Mouse (Mus musculus) embryonic facial prominence, embryonic 15.5 days (tissue): ENCODE measurements around the gene Wdr63. TPM values are rescaled to one million over a fixed set of nuclear protein-coding genes. Genes with fewer than 3 reads are reported as not detected.

Source experiments
- ATAC-seq: fragments of 200-750 bp; cut with Nextera tagmentation; 2 replicates; pipeline ENCODE4 v1.8.0; 2017; ENCODE audit warnings: low read depth, moderate TSS enrichment; ENCODE audit not compliant: insufficient number of reproducible peaks, low FRiP score, low TSS enrichment
- H3K27ac ChIP-seq: fragments of 300-500 bp; sonication (generic); replicated peaks from 2 replicates; pipeline ENCODE4 v1.5.1; 2015; ENCODE audit warnings: mild to moderate bottlenecking, inconsistent platforms
- H3K27me3 ChIP-seq: fragments of 300-500 bp; sonication (generic); 2 replicates; pipeline ENCODE4 v1.6.1; 2015; ENCODE audit warnings: inconsistent platforms
- H3K36me3 ChIP-seq: fragments of 300-500 bp; sonication (generic); 2 replicates; pipeline ENCODE4 v1.6.1; 2015; ENCODE audit warnings: mild to moderate bottlenecking, inconsistent platforms
- H3K4me1 ChIP-seq: fragments of 300-500 bp; sonication (generic); 2 replicates; pipeline ENCODE4 v1.6.1; 2015; ENCODE audit warnings: inconsistent platforms
- H3K4me2 ChIP-seq: fragments of 300-500 bp; sonication (generic); replicated peaks from 2 replicates; pipeline ENCODE4 v1.6.1; 2015; ENCODE audit warnings: mild to moderate bottlenecking, inconsistent platforms
- H3K4me3 ChIP-seq: fragments of 300-500 bp; sonication (generic); replicated peaks from 2 replicates; pipeline ENCODE4 v1.5.1; 2015; ENCODE audit warnings: mild to moderate bottlenecking, inconsistent platforms
- H3K9ac ChIP-seq: fragments of 300-500 bp; sonication (generic); 2 replicates; pipeline ENCODE4 v1.6.1; 2015; ENCODE audit warnings: inconsistent platforms
- H3K9me3 ChIP-seq: fragments of 300-500 bp; sonication (generic); replicated peaks from 2 replicates; pipeline ENCODE4 v1.6.1; 2016; ENCODE audit warnings: inconsistent platforms
- WGBS: fragments of 180-500 bp; shearing (Covaris S2); methylation state at CpG from one replicate; pipeline ENCODE4 v1.1.7; 2015; 5-methylcytosine and 5-hydroxymethylcytosine counted together
- polyA plus RNA-seq: library from polyadenylated mRNA; unstranded; fragments of >200 nt; fragmentation: Nextera tagmentation; extraction: Ambion mirVana; gene quantifications from 2 replicates; pipeline ENCODE4 v1.2.1, GENCODE M21; 2015

Gene Wdr63
- polyA plus RNA-seq: 2.6 and 8.3 TPM in 2 replicates

GRCm38 (mm10) chr3:146107921-146108571, at the start of gene Wdr63:
Wdr63 (minus strand) TSS chr3:146108130.
- Histone ChIP-seq H3K4me1 (peaks cover 4% of the 10 kb centered on the region; the same call in 1 of the 2 replicates), H3K9me3 (no peaks in the 10 kb centered on the region), H3K27me3 (no peaks in the 10 kb centered on the region), H3K9ac (peak within 1 kb of the TSS; percentile 26; the same call in 1 of the 2 replicates), H3K27ac (no peak within 1 kb of the TSS), H3K4me3 (peak within 1 kb of the TSS; percentile 44), H3K4me2 (peak within 1 kb of the TSS; percentile 77), H3K36me3 (no peaks in the 10 kb centered on the region)
- 11% methylated on average over 18 of the region's 18 CpGs for WGBS
- peak; percentile 93 for ATAC-seq

GRCm38 (mm10) chr3:146156811-146157210, 48.9 kb upstream of the Wdr63 start:
- no peak overlapping the region for H3K27ac ChIP-seq
- H3K9me3 ChIP-seq: no peaks in the 10 kb centered on the region
- no peak overlapping the region for H3K4me2 ChIP-seq
- WGBS: 75% methylated on average over 2 of the region's 2 CpGs
- no peak for ATAC-seq
- no peak overlapping the region for H3K9ac ChIP-seq
- no peak overlapping the region for H3K4me3 ChIP-seq
- peaks cover 12% of the 10 kb centered on the region for H3K27me3 ChIP-seq
- no peaks in the 10 kb centered on the region for H3K36me3 ChIP-seq
- H3K4me1 ChIP-seq: peaks cover 13% of the 10 kb centered on the region; the same call in 1 of the 2 replicates

- WGBS: 76% methylated on average over 13 of the region's 13 CpGs
- no peak overlapping the region for H3K4me2 ChIP-seq
Observed at GRCm38 (mm10) chr3:146155628-146156576, 48.0 kb upstream of the Wdr63 start.

GRCm38 (mm10) chr3:146153862-146154611, 46.1 kb upstream of the Wdr63 start:
- peak; percentile 39; the same call in 1 of the 2 replicates for ATAC-seq
- Histone ChIP-seq H3K9ac (no peak overlapping the region), H3K4me2 (peak overlapping the region; percentile 31; the same call in 1 of the 2 replicates)

More at GRCm38 (mm10) chr3:146155628-146156576, 48.0 kb upstream of the Wdr63 start:
- ATAC-seq: no peak
- no peaks in the 10 kb centered on the region for H3K9me3 ChIP-seq
- no peak overlapping the region for H3K4me3 ChIP-seq
- no peak overlapping the region for H3K27ac ChIP-seq
- H3K4me1 ChIP-seq: peaks cover 13% of the 10 kb centered on the region; the same call in 1 of the 2 replicates
- peaks cover 20% of the 10 kb centered on the region for H3K27me3 ChIP-seq
- H3K9ac ChIP-seq: no peak overlapping the region
- H3K36me3 ChIP-seq: no peaks in the 10 kb centered on the region

GRCm38 (mm10) chr3:146152913-146153312, 45.0 kb upstream of the Wdr63 start:
- no peaks in the 10 kb centered on the region for H3K36me3 ChIP-seq
- no peak overlapping the region for H3K4me2 ChIP-seq
- ATAC-seq: no peak
- no peak overlapping the region for H3K9ac ChIP-seq
- peaks cover 24% of the 10 kb centered on the region for H3K4me1 ChIP-seq
- H3K4me3 ChIP-seq: no peak overlapping the region
- H3K27me3 ChIP-seq: peaks cover 34% of the 10 kb centered on the region
- H3K9me3 ChIP-seq: no peaks in the 10 kb centered on the region
- 78% methylated on average over 2 of the region's 2 CpGs for whole genome bisulfite sequencing
- no peak overlapping the region for H3K27ac ChIP-seq

More at GRCm38 (mm10) chr3:146153862-146154611, 46.1 kb upstream of the Wdr63 start:
- peaks cover 33% of the 10 kb centered on the region for H3K27me3 ChIP-seq
- no peaks in the 10 kb centered on the region for H3K9me3 ChIP-seq
- 12% methylated on average over 12 of the region's 12 CpGs for WGBS
- H3K27ac ChIP-seq: no peak overlapping the region
- H3K36me3 ChIP-seq: no peaks in the 10 kb centered on the region
- H3K4me3 ChIP-seq: no peak overlapping the region
- H3K4me1 ChIP-seq: peaks cover 24% of the 10 kb centered on the region

GRCm38 (mm10) chr3:146152348-146152747, 44.4 kb upstream of the Wdr63 start:
- Histone ChIP-seq H3K4me1 (peaks cover 24% of the 10 kb centered on the region), H3K27me3 (peaks cover 34% of the 10 kb centered on the region)
- WGBS: 71% methylated on average over 8 of the region's 8 CpGs

GRCm38 (mm10) chr3:146151755-146152154, 43.8 kb upstream of the Wdr63 start:
- no peak overlapping the region for H3K27ac ChIP-seq
- no peaks in the 10 kb centered on the region for H3K9me3 ChIP-seq
- H3K36me3 ChIP-seq: no peaks in the 10 kb centered on the region
- no peak overlapping the region for H3K9ac ChIP-seq
- peaks cover 34% of the 10 kb centered on the region for H3K27me3 ChIP-seq
- 92% methylated on average over 8 of the region's 8 CpGs for WGBS
- peaks cover 24% of the 10 kb centered on the region for H3K4me1 ChIP-seq
- no peak overlapping the region for H3K4me3 ChIP-seq
- H3K4me2 ChIP-seq: no peak overlapping the region
- no peak for ATAC-seq

More at GRCm38 (mm10) chr3:146152348-146152747, 44.4 kb upstream of the Wdr63 start:
- Histone ChIP-seq H3K27ac (no peak overlapping the region), H3K4me2 (no peak overlapping the region), H3K4me3 (no peak overlapping the region), H3K36me3 (no peaks in the 10 kb centered on the region), H3K9me3 (no peaks in the 10 kb centered on the region), H3K9ac (no peak overlapping the region)
- no peak for ATAC-seq

GRCm38 (mm10) chr3:146151328-146151727, 43.4 kb upstream of the Wdr63 start:
- Histone ChIP-seq H3K4me2 (no peak overlapping the region), H3K9me3 (no peaks in the 10 kb centered on the region), H3K4me1 (peaks cover 24% of the 10 kb centered on the region), H3K27me3 (peaks cover 31% of the 10 kb centered on the region), H3K27ac (no peak overlapping the region), H3K36me3 (no peaks in the 10 kb centered on the region), H3K9ac (no peak overlapping the region), H3K4me3 (no peak overlapping the region)
- 84% methylated on average over 10 of the region's 10 CpGs for WGBS
- ATAC-seq: no peak

- H3K27me3 ChIP-seq: peaks cover 24% of the 10 kb centered on the region
- no peaks in the 10 kb centered on the region for H3K36me3 ChIP-seq
- no peaks in the 10 kb centered on the region for H3K9me3 ChIP-seq
- ATAC-seq: no peak
- H3K4me3 ChIP-seq: peak overlapping the region; percentile 44
- no peak overlapping the region for H3K27ac ChIP-seq
- 28% methylated on average over 11 of the region's 11 CpGs for WGBS
- peaks cover 24% of the 10 kb centered on the region for H3K4me1 ChIP-seq
- peak overlapping the region; percentile 93 for H3K4me2 ChIP-seq
- no peak overlapping the region for H3K9ac ChIP-seq
Observed at GRCm38 (mm10) chr3:146150560-146150959, 42.6 kb upstream of the Wdr63 start.

GRCm38 (mm10) chr3:146150058-146150400, 42.1 kb upstream of the Wdr63 start:
- Histone ChIP-seq H3K4me3 (peak overlapping the region; percentile 44), H3K9me3 (no peaks in the 10 kb centered on the region), H3K9ac (no peak overlapping the region), H3K36me3 (no peaks in the 10 kb centered on the region), H3K27me3 (peaks cover 24% of the 10 kb centered on the region), H3K4me1 (peaks cover 24% of the 10 kb centered on the region), H3K27ac (no peak overlapping the region), H3K4me2 (peak overlapping the region; percentile 93)
- no peak for ATAC-seq
- under 1% methylated on average over 26 of the region's 26 CpGs for WGBS
